Mouse (Mus musculus) megakaryocyte, embryonic 14.5 days (primary cell): ENCODE data around the gene Ap4s1. TPM values are rescaled to one million over a fixed set of nuclear protein-coding genes. Genes with fewer than 3 reads are reported as not detected.

Experiments
- H3K27me3 ChIP-seq: replicated peaks from 2 replicates; pipeline ENCODE3; 2012; ENCODE audit warnings: inconsistent platforms
- H3K36me3 ChIP-seq: replicated peaks from 2 replicates; pipeline ENCODE3; 2012; ENCODE audit warnings: low read length, inconsistent platforms, mixed read lengths
- H3K4me1 ChIP-seq: 2 replicates; pipeline ENCODE4 v1.6.1; 2012; ENCODE audit warnings: inconsistent platforms
- H3K4me3 ChIP-seq: replicated peaks from 2 replicates; pipeline ENCODE3; 2012; ENCODE audit warnings: moderate library complexity, mild to moderate bottlenecking, inconsistent platforms
- H3K9me3 ChIP-seq: 2 replicates; pipeline ENCODE4 v1.6.1; 2012; ENCODE audit warnings: inconsistent platforms
- FLI1 ChIP-seq: IDR thresholded peaks from 2 replicates; pipeline ENCODE4 v1.6.1; 2012; ENCODE audit warnings: low read length, inconsistent platforms, mixed read lengths
- GATA1 ChIP-seq: IDR thresholded peaks from 3 replicates; pipeline ENCODE4 v1.6.1; 2012; ENCODE audit warnings: mixed read lengths, low read length, inconsistent platforms, borderline replicate concordance
- polyA plus RNA-seq: library from polyadenylated mRNA; stranded (reverse); fragments of >175 nt; gene quantifications from 2 replicates; pipeline ENCODE4 v1.2.3, GENCODE M21; 2012; ENCODE audit warnings: low replicate concordance; ENCODE audit not compliant: insufficient read depth

Gene Ap4s1
- polyA plus RNA-seq, 1 experiment, result 27.7 TPM

GRCm38 (mm10) chr12:51755938-51756598 lies 65.2 kb downstream of the Ap4s1 start:
- Histone ChIP-seq H3K4me3 (no peak overlapping the region), H3K36me3 (peaks cover 97% of the 10 kb centered on the region), H3K9me3 (no peaks in the 10 kb centered on the region), H3K4me1 (peaks cover 6% of the 10 kb centered on the region; the same call in 1 of the 2 replicates), H3K27me3 (no peaks in the 10 kb centered on the region)
- no peak for TF ChIP-seq FLI1
- no peak for TF ChIP-seq GATA1

GRCm38 (mm10) chr12:51756599-51756961 lies 65.7 kb downstream of the Ap4s1 start:
- Histone ChIP-seq H3K36me3 (peaks cover 97% of the 10 kb centered on the region), H3K9me3 (no peaks in the 10 kb centered on the region), H3K27me3 (no peaks in the 10 kb centered on the region), H3K4me3 (no peak overlapping the region), H3K4me1 (peaks cover 6% of the 10 kb centered on the region; the same call in 1 of the 2 replicates)
- no peak for TF ChIP-seq GATA1
- no peak for TF ChIP-seq FLI1

GRCm38 (mm10) chr12:51759374-51759773 lies 68.5 kb downstream of the Ap4s1 start:
- Histone ChIP-seq H3K36me3 (peaks cover 95% of the 10 kb centered on the region), H3K4me3 (no peak overlapping the region)
- TF ChIP-seq GATA1 (no peak), FLI1 (no peak)

GRCm38 (mm10) chr12:51767454-51767853 lies 76.6 kb downstream of the Ap4s1 start:
- Histone ChIP-seq H3K9me3 (no peaks in the 10 kb centered on the region), H3K4me1 (no peaks in the 10 kb centered on the region), H3K4me3 (no peak overlapping the region), H3K36me3 (peaks cover 98% of the 10 kb centered on the region), H3K27me3 (no peaks in the 10 kb centered on the region)
- no peak for TF ChIP-seq FLI1
- no peak for TF ChIP-seq GATA1

More at GRCm38 (mm10) chr12:51759374-51759773, 68.5 kb downstream of the Ap4s1 start:
- Histone ChIP-seq H3K27me3 (no peaks in the 10 kb centered on the region), H3K9me3 (no peaks in the 10 kb centered on the region), H3K4me1 (peaks cover 6% of the 10 kb centered on the region; the same call in 1 of the 2 replicates)

GRCm38 (mm10) chr12:51768702-51769101 lies 77.9 kb downstream of the Ap4s1 start:
- H3K27me3 ChIP-seq, result no peaks in the 10 kb centered on the region
- H3K4me1 ChIP-seq, result no peaks in the 10 kb centered on the region
- H3K36me3 ChIP-seq, result peaks cover 98% of the 10 kb centered on the region
- no peak for TF ChIP-seq FLI1
- TF ChIP-seq GATA1, result no peak
- H3K4me3 ChIP-seq, result no peak overlapping the region
- H3K9me3 ChIP-seq, result no peaks in the 10 kb centered on the region

GRCm38 (mm10) chr12:51784842-51785241 lies 94.0 kb downstream of the Ap4s1 start:
- no peak for TF ChIP-seq FLI1
- TF ChIP-seq GATA1, result no peak
- Histone ChIP-seq H3K4me3 (no peak overlapping the region), H3K4me1 (peaks cover 20% of the 10 kb centered on the region), H3K36me3 (peaks cover 98% of the 10 kb centered on the region), H3K27me3 (no peaks in the 10 kb centered on the region), H3K9me3 (no peaks in the 10 kb centered on the region)

Other genes starting within 250 kb of the Ap4s1 start
- 3.1 TPM in 1 of 2 replicates, not detected in the other for gene Coch, start 97.7 kb upstream of the Ap4s1 start, polyA plus RNA-seq
- gene Strn3, start 864 bp downstream of the Ap4s1 start, polyA plus RNA-seq, result 3.8 and 8.8 TPM in 2 replicates
- gene Hectd1, start 138.5 kb downstream of the Ap4s1 start, polyA plus RNA-seq, result 0.77 and 2.0 TPM in 2 replicates